Mouse (Mus musculus) midbrain, embryonic 10.5 days (tissue): Measurements from ENCODE around the gene Opa1. TPM values are rescaled to one million over a fixed set of nuclear protein-coding genes. Genes with fewer than 3 reads are reported as not detected.

Experiments
- DNase-seq: peaks from one replicate; pipeline ENCODE4 v3.0.0-alpha.2; 2017; ENCODE audit warnings: low spot score
- H3K27ac ChIP-seq: fragments of 300-500 bp; sonication (generic); replicated peaks from 2 replicates; pipeline ENCODE4 v1.5.1; 2016; ENCODE audit warnings: mild to moderate bottlenecking
- H3K27me3 ChIP-seq: fragments of 300-500 bp; sonication (generic); 2 replicates; pipeline ENCODE4 v1.6.1; 2016; ENCODE audit warnings: low read depth, mild to moderate bottlenecking; ENCODE audit not compliant: poor library complexity, severe bottlenecking
- H3K36me3 ChIP-seq: fragments of 300-500 bp; sonication (generic); 2 replicates; pipeline ENCODE4 v1.6.1; 2016; ENCODE audit warnings: mild to moderate bottlenecking, moderate library complexity
- H3K4me1 ChIP-seq: fragments of 300-500 bp; sonication (generic); 2 replicates; pipeline ENCODE4 v1.6.1; 2016
- H3K4me3 ChIP-seq: fragments of 300-500 bp; sonication (generic); 2 replicates; pipeline ENCODE4 v1.5.1; 2016; ENCODE audit warnings: mild to moderate bottlenecking, moderate library complexity
- H3K9me3 ChIP-seq: fragments of 300-500 bp; sonication (generic); replicated peaks from 2 replicates; pipeline ENCODE4 v1.6.1; 2016; ENCODE audit warnings: mild to moderate bottlenecking
- WGBS: fragments of 180-500 bp; shearing (Covaris S2); methylation state at CpG from one replicate; pipeline ENCODE4 v1.1.7; 2016; 5-methylcytosine and 5-hydroxymethylcytosine counted together
- polyA plus RNA-seq: library from polyadenylated mRNA; unstranded; fragments of >200 nt; fragmentation: Nextera tagmentation; extraction: Ambion mirVana; gene quantifications from 2 replicates; pipeline ENCODE4 v1.2.1, GENCODE M21; 2016

The Opa1 gene
- polyA plus RNA-seq, 1 experiment from 2014 or later: 36.4 TPM

DNA sequence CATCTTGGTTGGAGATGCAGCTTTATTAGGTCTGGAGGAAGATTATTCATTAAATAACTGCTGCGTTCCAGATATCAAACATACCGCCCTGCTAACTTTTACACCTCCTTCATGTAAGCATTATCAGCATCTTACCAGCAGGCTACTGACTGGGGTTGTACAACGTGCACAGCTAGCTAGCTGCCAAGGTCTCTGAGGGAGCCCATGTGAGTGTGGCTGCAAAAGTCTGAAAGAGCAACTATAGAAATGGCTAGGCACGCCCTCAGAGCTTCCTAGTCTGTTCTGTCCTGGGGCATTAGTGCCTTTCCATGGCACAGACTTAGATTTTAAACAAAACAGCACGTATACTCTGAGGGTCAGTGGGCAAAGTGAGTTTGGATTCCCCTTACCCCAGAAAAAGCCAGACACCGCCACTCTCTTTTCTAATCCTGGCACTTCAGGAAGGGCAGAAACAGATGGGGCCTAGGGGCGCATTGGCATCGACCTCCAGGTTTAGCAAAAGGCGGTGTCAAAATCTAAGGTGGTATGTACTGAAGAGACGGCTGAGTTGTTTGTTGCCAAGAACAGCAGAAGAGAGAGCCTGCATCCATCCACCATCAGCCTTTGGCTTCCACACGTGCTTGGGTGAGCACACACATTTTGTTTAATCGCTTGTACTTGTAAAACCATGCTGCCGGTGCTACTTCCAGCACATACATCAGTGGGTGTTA lies 80.1 kb downstream of the Opa1 start:
- DNase-seq: no peak
- Histone ChIP-seq H3K9me3 (no peaks in the 10 kb centered on the region), H3K4me1 (peaks cover 38% of the 10 kb centered on the region), H3K27ac (peak overlapping the region; percentile 70; the same call in 1 of the 2 replicates), H3K4me3 (no peak overlapping the region), H3K27me3 (peaks cover 98% of the 10 kb centered on the region), H3K36me3 (no peaks in the 10 kb centered on the region)
- WGBS: 83% methylated on average over 13 of the region's 13 CpGs

- H3K9me3 ChIP-seq: no peaks in the 10 kb centered on the region
- H3K27me3 ChIP-seq: peaks cover 97% of the 10 kb centered on the region
- H3K27ac ChIP-seq: no peak overlapping the region
- DNase-seq: no peak
- H3K4me3 ChIP-seq: no peak overlapping the region
- H3K36me3 ChIP-seq: no peaks in the 10 kb centered on the region
- WGBS: 81% methylated on average over 6 of the region's 6 CpGs
- peaks cover 37% of the 10 kb centered on the region for H3K4me1 ChIP-seq
Measured at GRCm38 (mm10) chr16:29663042-29663758, 84.1 kb downstream of the Opa1 start.

DNA sequence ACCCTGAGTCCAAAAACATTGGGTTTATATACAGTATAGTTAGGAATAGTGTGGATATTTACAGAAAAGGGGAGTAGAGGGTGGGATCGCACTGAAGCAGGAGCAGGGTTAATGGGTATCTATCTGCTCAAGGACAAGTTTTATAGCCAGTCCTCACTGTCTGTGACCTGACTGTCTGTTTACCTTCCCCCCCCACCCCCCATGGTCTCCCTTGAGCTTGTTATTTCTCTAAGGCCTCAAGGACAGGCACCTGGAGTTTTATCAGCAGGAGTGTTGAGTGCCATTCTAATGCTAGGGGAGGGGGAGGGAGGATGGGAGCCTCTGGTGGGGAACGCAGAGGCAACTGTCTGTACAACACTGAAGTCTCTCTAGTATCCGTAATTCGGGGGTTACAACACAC lies 85.3 kb downstream of the Opa1 start:
- no peak overlapping the region for H3K4me3 ChIP-seq
- no peak for DNase-seq

DNA sequence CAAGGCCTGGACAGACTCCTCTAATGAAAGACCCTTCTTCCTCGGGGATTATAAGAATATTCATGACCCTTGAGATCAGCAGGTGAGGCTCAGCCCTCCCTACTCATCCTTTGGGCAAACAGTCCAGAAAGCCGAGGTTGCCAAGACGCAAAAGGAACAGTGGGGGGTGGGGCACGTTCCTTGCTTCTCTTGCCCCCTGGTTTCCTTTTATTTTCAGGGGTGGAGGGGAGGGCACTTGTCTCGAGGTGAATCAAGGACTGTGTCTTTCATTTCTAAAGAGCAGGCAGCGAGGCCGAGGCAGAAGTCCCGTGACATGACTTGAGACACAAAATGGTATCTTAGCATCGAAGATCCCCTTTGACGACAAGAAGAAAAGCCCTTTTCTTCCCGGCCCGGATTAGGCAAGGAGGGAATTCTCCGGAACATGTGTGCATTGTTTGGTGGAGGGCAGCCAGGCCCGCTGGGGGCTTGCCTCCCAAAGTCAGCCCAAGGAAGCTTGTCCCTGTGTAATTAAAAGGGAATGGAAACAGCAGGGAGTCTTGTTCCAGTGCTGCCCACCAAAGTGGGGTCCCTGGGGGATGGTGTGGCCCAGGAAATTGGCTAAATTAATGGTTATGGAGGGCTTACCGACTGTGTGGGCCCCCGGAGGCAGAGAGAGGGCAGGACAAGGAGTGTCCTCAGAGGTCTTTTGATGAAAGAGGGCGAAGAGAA lies 88.0 kb downstream of the Opa1 start:
- Histone ChIP-seq H3K27ac (peak overlapping the region; percentile 80), H3K27me3 (peaks cover 97% of the 10 kb centered on the region), H3K36me3 (no peaks in the 10 kb centered on the region), H3K9me3 (no peaks in the 10 kb centered on the region), H3K4me3 (peak overlapping the region; percentile 36), H3K4me1 (peaks cover 36% of the 10 kb centered on the region)
- DNase-seq: peak; percentile 87
- 2% methylated on average over 17 of the region's 17 CpGs for WGBS

More for the DNA sequence above, 85.3 kb downstream of the Opa1 start:
- H3K27me3 ChIP-seq: peaks cover 97% of the 10 kb centered on the region
- no peak overlapping the region for H3K27ac ChIP-seq
- H3K4me1 ChIP-seq: peaks cover 37% of the 10 kb centered on the region
- 54% methylated on average over 4 of the region's 4 CpGs for WGBS
- no peaks in the 10 kb centered on the region for H3K36me3 ChIP-seq
- no peaks in the 10 kb centered on the region for H3K9me3 ChIP-seq

- Histone ChIP-seq H3K9me3 (0 out of 2 replicates have a peak, but pooled peaks cover 2% of the 10 kb centered on the region), H3K27ac (peak overlapping the region; percentile 80), H3K4me3 (peak overlapping the region; percentile 36), H3K36me3 (no peaks in the 10 kb centered on the region), H3K4me1 (peaks cover 36% of the 10 kb centered on the region), H3K27me3 (peaks cover 97% of the 10 kb centered on the region)
- WGBS: 11% methylated on average over 5 of the region's 5 CpGs
- DNase-seq: peak; percentile 81
Measured at GRCm38 (mm10) chr16:29667702-29668061, 88.5 kb downstream of the Opa1 start.

DNA sequence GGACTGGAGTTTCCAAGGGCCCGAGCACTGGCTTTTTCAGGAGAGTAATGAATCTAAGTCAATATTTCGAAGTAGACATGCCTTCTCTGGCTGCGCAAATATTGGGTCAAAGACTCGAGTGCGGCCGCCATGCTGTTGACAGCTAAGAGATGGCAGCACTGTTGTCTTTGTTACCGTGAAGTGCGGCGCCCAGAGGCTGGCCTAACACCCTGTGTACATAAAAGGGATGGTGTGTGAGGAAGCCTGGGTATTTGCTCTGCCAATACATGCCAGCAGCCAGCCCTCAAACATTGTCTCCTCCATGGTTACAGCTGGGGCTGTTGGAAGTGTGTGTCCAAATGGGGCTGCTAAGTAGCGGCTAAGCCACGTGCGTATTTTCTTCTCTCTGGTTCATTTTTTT lies 89.3 kb downstream of the Opa1 start:
- Histone ChIP-seq H3K27ac (0 out of 2 replicates have a peak overlapping the region, but pooled peaks have one; percentile 33), H3K4me1 (peaks cover 36% of the 10 kb centered on the region), H3K27me3 (peaks cover 97% of the 10 kb centered on the region), H3K4me3 (no peak overlapping the region), H3K36me3 (no peaks in the 10 kb centered on the region), H3K9me3 (peaks cover 9% of the 10 kb centered on the region; the same call in 1 of the 2 replicates)
- 69% methylated on average over 12 of the region's 12 CpGs for WGBS
- peak; percentile 51 for DNase-seq

- no peak overlapping the region for H3K27ac ChIP-seq
- peaks cover 9% of the 10 kb centered on the region; the same call in 1 of the 2 replicates for H3K9me3 ChIP-seq
- DNase-seq: no peak
- no peaks in the 10 kb centered on the region for H3K36me3 ChIP-seq
- peaks cover 36% of the 10 kb centered on the region for H3K4me1 ChIP-seq
- no peak overlapping the region for H3K4me3 ChIP-seq
- H3K27me3 ChIP-seq: peaks cover 94% of the 10 kb centered on the region
- WGBS: 96% methylated on average over 3 of the region's 3 CpGs
Measured at GRCm38 (mm10) chr16:29670806-29671205, 91.7 kb downstream of the Opa1 start.

GRCm38 (mm10) chr16:29673230-29673629 lies 94.1 kb downstream of the Opa1 start:
- peaks cover 12% of the 10 kb centered on the region for H3K4me1 ChIP-seq
- peaks cover 97% of the 10 kb centered on the region for H3K27me3 ChIP-seq

GRCm38 (mm10) chr16:29679607-29680006 lies 100.5 kb downstream of the Opa1 start:
- no peak for DNase-seq
- 74% methylated on average over 5 of the region's 5 CpGs for WGBS
- Histone ChIP-seq H3K27ac (no peak overlapping the region), H3K27me3 (peaks cover 90% of the 10 kb centered on the region), H3K9me3 (peaks cover 9% of the 10 kb centered on the region; the same call in 1 of the 2 replicates), H3K4me3 (no peak overlapping the region), H3K4me1 (peaks cover 44% of the 10 kb centered on the region), H3K36me3 (no peaks in the 10 kb centered on the region)

More at GRCm38 (mm10) chr16:29673230-29673629, 94.1 kb downstream of the Opa1 start:
- DNase-seq: no peak
- no peaks in the 10 kb centered on the region for H3K36me3 ChIP-seq
- WGBS: 98% methylated on average over 3 of the region's 3 CpGs
- H3K27ac ChIP-seq: no peak overlapping the region
- peaks cover 18% of the 10 kb centered on the region; the same call in 1 of the 2 replicates for H3K9me3 ChIP-seq
- H3K4me3 ChIP-seq: no peak overlapping the region

DNA sequence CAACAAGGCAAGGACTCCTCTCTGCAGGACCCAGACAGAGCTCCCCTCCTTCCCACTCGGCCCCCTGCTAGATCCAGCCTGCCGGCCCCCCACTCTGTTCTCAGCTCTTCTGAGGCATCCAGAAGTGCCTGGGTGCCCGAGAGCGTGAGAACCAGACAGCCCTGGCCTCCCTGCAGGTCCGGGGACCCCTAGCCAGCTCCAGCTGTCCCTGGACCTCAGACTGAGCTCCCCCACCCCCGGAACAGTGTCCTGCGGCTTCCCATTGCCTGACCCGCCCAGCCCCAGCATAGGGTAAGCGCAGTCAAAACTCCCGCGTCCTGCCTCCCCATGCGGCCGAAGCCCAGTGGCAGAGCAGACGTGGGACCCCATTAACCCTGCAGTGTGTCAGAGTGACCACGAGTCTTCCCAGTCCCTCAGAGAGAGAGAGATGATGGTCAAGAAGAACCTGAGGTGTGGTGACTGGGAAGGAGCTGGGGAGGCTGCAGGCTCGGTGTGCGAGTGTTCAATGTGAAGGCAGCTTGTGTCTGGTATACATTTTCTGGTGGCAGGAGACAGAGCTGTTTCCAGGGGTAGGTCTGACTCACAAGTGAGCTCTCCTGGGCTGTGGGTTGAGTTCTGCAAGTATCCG lies 101.5 kb downstream of the Opa1 start:
- Histone ChIP-seq H3K27me3 (peaks cover 93% of the 10 kb centered on the region), H3K36me3 (no peaks in the 10 kb centered on the region), H3K4me1 (peaks cover 44% of the 10 kb centered on the region), H3K27ac (peak overlapping the region; percentile 43; the same call in 1 of the 2 replicates), H3K4me3 (no peak overlapping the region), H3K9me3 (peaks cover 9% of the 10 kb centered on the region; the same call in 1 of the 2 replicates)
- 58% methylated on average over 18 of the region's 18 CpGs for WGBS
- no peak for DNase-seq

DNA sequence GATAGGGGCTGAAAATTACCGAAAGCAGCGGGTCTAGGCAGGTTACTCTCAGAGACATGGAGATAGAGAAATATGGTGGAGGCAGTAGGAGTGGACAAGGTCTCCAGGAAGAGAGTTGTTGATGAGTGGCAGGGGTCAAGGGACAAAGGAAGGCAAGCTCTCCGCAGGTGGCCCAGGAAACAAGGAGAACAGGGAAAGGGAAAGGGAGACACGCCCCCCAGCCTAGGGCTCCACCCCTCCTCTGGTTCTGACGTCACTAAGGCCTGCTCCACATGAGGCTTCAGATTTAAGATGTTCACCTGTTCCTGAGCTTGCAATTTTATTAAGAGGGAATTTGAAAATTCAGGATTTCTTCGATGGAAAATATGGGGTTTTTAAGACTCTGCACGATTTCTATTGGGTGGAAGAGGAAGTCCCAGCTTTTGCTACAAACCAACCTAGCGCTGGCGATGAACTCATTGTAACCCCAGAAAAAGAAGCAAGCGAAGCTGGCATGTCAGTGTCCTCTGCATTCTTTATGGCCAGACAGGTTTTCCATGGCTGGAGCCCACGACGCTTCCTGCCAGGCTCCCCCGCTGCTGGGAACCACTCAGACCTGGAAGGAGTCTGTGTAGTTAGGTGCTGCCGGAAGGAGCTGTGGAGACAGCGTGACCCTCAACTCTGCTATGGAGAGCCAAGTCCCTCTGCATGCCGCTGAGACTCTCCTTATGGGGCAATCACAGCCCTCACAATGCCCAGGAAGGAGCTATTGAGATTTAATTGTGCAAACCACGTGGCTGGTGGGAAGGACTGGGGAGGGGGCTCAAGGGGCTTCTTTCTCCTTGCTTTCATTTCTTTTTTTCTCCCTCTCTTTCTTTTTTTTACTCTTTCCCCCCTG lies 103.7 kb downstream of the Opa1 start:
- H3K4me1 ChIP-seq: peaks cover 51% of the 10 kb centered on the region
- peak; percentile 62 for DNase-seq
- peaks cover 93% of the 10 kb centered on the region for H3K27me3 ChIP-seq
- no peaks in the 10 kb centered on the region for H3K36me3 ChIP-seq
- H3K27ac ChIP-seq: peak overlapping the region; percentile 87
- H3K4me3 ChIP-seq: peak overlapping the region; percentile 43
- no peaks in the 10 kb centered on the region; the same call in 1 of the 2 replicates for H3K9me3 ChIP-seq
- 16% methylated on average over 17 of the region's 17 CpGs for WGBS
